Mouse (Mus musculus): ENCODE results near the gene Gimap8. TPM values are rescaled to one million over a fixed set of nuclear protein-coding genes. Genes with fewer than 3 reads are reported as not detected.

Gene Gimap8
- total RNA-seq, 2 experiments from 2014 or later: 5.0 to 7.3 TPM

- no peak for DNase-seq (ENCODE audit: low spot score in 2 of 2)
Observed at GRCm38 (mm10) chr6:48702146-48702545, 55.1 kb downstream of the Gimap8 start.

GRCm38 (mm10) chr6:48702601-48703000, 55.6 kb downstream of the Gimap8 start:
- DNase-seq (ENCODE audit: low spot score in 2 of 2): no peak

GRCm38 (mm10) chr6:48704146-48704545, 57.1 kb downstream of the Gimap8 start:
- DNase-seq (ENCODE audit: low spot score in 2 of 2): no peak

- no peak for DNase-seq (ENCODE audit: low spot score in 2 of 2)
Observed at GRCm38 (mm10) chr6:48706130-48706529, 59.1 kb downstream of the Gimap8 start.

Other genes with a start within 250 kb of the Gimap8 start
- 10 to 100 TPM; 14.3 to 19.7 TPM for gene Zfp467, start 201.4 kb upstream of the Gimap8 start, total RNA-seq (2021)
- under 1 TPM; 0.34 to 0.44 TPM for gene Sspo, start 199.0 kb upstream of the Gimap8 start, total RNA-seq (2021)
- gene Atp6v0e2, start 109.6 kb upstream of the Gimap8 start, total RNA-seq (2021): 10 to 100 TPM; 29.7 to 33.3 TPM
- 10 to 100 TPM; 15.8 to 20.1 TPM for gene Lrrc61, start 92.4 kb upstream of the Gimap8 start, total RNA-seq (2021)
- gene Rarres2, start 74.4 kb upstream of the Gimap8 start, total RNA-seq (2021): 10 to 100 TPM; 57.3 to 67.1 TPM
- gene Gm45021, start 57.6 kb upstream of the Gimap8 start, total RNA-seq (2021): not detected
- 10 to 100 TPM; 29.1 to 31.9 TPM for gene Repin1, start 53.4 kb upstream of the Gimap8 start, total RNA-seq (2021)
- 1 to 10 TPM in 1 of 2 experiments, not detected in 1; 3.5 TPM for gene Gm44965, start 53.3 kb upstream of the Gimap8 start, total RNA-seq (2021)
- 1 to 10 TPM; 6.7 to 6.8 TPM for gene Zfp775, start 45.2 kb upstream of the Gimap8 start, total RNA-seq (2021)
- gene AI854703, start 20.5 kb upstream of the Gimap8 start, total RNA-seq (2021): under 1 TPM; 0.34 to 0.37 TPM
- gene Gimap9, start 28.9 kb downstream of the Gimap8 start, total RNA-seq (2021): 1 to 10 TPM; 2.3 to 3.2 TPM
- gene Gimap4, start 37.3 kb downstream of the Gimap8 start, total RNA-seq (2021): 10 to 100 TPM; 18.9 to 19.4 TPM
- gene Gimap6, start 61.0 kb downstream of the Gimap8 start, total RNA-seq (2021): 10 to 100 TPM; 30.3 to 35.4 TPM
- 1 to 10 TPM; 2.4 to 4.7 TPM for gene Gm28053, start 71.4 kb downstream of the Gimap8 start, total RNA-seq (2021)
- not detected for gene Gimap7, start 71.4 kb downstream of the Gimap8 start, total RNA-seq (2021)
- gene Gimap1, start 91.8 kb downstream of the Gimap8 start, total RNA-seq (2021): 10 to 100 TPM in 1 of 2 experiments, 1 to 10 TPM in 1; 9.0 to 10.9 TPM
- 1 to 10 TPM; 7.4 to 8.7 TPM for gene Gimap5, start 99.0 kb downstream of the Gimap8 start, total RNA-seq (2021)
- under 1 TPM in 1 of 2 experiments, not detected in 1; 0.17 TPM for gene Gimap3, start 123.6 kb downstream of the Gimap8 start, total RNA-seq (2021)
- gene Tmem176a, start 193.7 kb downstream of the Gimap8 start, total RNA-seq (2021): 10 to 100 TPM; 18.9 to 30.2 TPM
- 10 to 100 TPM; 62.0 to 78.8 TPM for gene Tmem176b, start 194.3 kb downstream of the Gimap8 start, total RNA-seq (2021)
- not detected for gene Aoc1, start 225.7 kb downstream of the Gimap8 start, total RNA-seq (2021)